Mouse (Mus musculus) urinary bladder, postnatal 25 days (tissue): ENCODE measurements around the gene Adcyap1r1.

Experiments
- DNase-seq: peaks from one replicate; pipeline ENCODE4 v3.0.0; 2022; ENCODE audit warnings: low spot score

Gene Adcyap1r1

GRCm38 (mm10) chr6:55448976-55449678, 2.7 kb upstream of the Adcyap1r1 start:
- no peak for DNase-seq

DNA sequence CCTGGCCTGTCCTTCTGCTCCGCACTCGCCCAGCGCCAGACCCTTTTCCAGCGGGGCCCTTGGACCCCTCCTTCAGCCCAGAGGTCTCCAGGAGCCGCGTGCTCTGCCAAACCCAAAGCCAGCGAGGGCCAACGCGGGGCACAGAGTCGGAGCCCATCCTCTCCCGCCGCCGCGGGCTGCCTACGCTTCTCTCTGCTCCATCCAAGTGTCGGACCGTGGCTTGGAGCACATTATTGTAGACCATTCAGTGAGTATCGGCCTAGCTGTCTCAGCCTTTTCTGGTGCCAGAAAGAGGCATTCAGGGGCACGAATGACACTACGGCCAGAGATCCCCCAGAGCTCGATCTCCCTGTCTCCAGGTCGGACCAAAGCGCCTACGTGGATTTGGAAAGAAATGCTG, 603 bp downstream of the Adcyap1r1 start:
- no peak for DNase-seq

GRCm38 (mm10) chr6:55453548-55453947, 1.8 kb downstream of the Adcyap1r1 start:
- DNase-seq: no peak

DNA sequence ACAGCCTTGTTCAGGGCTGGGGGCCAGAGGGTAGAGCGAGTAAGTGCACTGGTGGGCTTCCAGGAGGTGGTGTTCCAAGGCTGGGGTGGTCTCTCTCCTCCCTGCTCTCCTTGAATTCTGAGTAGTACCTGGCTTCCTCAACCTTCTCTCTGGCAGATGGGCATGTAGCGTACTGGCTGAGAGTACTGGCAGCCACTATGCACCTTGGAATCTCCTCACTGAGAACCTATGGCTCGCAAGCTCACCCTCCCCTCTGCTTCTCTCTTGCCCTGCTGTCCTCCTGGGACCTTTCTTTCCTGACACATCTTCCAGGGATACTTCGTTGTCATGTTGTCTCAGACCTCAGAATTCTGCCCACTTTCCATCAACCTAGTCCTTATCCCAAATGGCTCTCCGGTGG, 3.9 kb downstream of the Adcyap1r1 start:
- no peak for DNase-seq

DNA sequence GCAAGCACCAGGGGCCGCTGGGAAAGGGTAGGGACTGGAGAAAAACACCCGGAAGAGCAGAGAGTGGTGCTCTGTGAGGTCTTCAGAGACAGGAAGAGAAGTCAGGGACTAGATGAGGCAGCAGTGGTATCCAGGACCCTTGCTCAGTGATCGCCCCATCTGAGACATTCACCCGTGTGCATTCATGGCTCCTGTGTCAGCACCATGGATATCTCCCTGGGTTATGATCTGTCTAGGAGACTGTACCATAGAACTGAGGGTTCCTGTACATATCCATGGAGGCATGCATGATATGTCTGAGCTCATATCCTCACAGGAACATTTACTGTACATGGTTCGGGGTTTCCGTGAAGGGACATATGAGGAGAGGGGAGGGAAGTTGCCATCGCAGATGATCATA, 5.9 kb downstream of the Adcyap1r1 start:
- DNase-seq: no peak

- no peak for DNase-seq
These were observed 6.4 kb downstream of the Adcyap1r1 start for GRCm38 (mm10) chr6:55458156-55458555.

- DNase-seq: no peak
These were observed 8.0 kb downstream of the Adcyap1r1 start for GRCm38 (mm10) chr6:55459545-55460397.

DNA sequence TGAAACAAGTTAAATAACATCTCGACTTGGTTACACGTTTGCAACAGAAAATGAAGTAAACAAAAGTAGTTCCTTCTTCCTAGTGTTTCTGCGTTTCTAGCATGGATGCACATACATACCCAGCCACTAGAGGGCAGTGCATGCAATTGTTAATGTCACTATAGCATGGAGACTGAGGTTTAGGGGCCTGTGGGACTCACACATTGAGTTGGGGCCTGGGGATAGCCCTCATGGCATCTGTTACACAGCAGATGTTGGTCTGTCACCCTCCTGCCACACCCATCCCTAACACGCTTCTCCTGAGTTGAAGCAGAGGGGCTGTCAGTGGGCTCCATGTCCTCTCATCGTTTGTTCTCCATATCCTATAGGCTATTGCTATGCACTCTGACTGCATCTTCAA, 9.4 kb downstream of the Adcyap1r1 start:
- peak; percentile 18 for DNase-seq

GRCm38 (mm10) chr6:55461678-55462077, 9.9 kb downstream of the Adcyap1r1 start:
- no peak for DNase-seq

DNA sequence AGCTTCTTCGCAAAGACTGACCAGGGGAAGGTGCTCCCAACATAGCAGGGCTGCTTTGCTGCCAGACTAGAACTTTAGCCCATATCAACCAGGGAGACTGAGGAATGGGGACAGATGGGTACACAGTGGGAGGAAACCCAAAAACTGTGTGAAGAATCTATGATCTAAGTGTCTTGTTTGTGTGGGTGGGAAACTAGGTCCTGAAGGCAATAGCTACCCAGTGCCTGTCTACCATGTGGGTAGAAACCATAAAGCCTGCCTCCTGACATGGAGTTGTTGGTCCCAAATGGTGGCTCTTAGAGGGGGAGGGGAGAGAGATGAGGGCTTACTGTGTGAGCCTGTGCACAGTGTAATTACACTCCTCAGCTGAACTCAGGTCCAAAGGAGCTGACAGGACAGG, 10.6 kb downstream of the Adcyap1r1 start:
- DNase-seq: no peak

GRCm38 (mm10) chr6:55463966-55464365, 12.2 kb downstream of the Adcyap1r1 start:
- DNase-seq: no peak

DNA sequence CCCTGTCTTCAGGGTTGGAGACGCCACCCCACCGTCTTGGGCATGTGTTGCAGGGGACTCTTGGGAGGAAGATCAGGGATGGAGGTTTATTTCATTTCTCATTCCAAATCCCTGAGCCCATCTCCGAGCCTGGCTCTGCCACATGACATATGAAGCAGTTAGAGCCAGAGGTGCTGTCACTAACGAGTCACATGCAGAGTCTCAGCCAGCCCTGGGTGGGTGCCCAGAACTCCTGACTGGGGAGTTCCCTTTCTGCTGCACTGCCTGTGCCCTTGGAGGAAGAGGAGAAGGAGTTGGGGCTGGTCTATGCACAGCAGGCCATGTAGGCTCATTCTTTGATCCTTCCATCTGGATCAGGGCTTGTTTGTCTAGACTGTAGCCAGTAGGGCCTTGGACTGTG, 13.5 kb downstream of the Adcyap1r1 start:
- DNase-seq: no peak

DNA sequence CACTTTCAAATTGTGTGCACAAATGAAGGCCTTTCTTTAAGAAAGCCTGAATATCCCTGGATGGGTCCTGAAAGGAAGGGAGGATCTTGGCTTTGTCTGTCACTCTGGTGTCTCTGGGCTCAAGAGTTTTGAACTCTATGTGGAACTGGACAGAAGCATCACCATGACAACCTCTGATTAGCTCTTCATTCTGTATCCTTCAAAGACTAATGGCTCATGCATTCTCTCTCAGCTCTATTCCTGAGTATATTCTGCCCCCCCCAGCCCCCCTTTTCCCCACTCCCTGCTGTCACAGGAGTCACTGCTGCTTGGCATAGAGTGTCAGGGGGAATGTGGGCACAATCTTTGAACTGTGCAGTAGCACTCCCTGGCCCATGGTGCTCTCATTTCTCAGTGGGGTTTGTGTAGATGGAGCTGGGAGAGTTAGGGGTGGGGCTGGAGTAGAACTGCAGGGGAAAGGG, 14.6 kb downstream of the Adcyap1r1 start:
- no peak for DNase-seq

GRCm38 (mm10) chr6:55470691-55471090, 18.9 kb downstream of the Adcyap1r1 start:
- no peak for DNase-seq

DNA sequence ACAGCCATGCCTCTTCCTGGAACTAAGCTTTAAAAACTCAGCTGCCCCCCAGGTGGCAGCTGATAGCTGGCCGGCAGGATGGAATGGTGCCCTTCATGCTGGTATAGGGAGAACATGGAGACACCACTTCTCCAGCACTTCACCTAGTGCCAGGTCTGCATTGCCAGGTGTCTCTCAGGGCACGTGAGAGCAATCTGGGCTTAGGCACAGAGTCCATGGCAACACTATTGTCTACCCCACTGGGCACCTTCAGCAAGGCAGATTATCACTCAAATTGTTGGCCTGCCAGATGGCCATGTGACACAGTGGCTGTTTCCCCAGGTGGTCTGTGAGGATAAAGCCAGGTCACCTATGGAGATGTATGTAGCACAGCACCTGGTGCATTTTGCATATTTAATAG, 20.6 kb downstream of the Adcyap1r1 start:
- no peak for DNase-seq

- no peak for DNase-seq
These were observed 29.2 kb downstream of the Adcyap1r1 start for GRCm38 (mm10) chr6:55480988-55481387.

- no peak for DNase-seq
These were observed 30.7 kb downstream of the Adcyap1r1 start for GRCm38 (mm10) chr6:55482471-55482870.

GRCm38 (mm10) chr6:55483360-55483759, 31.6 kb downstream of the Adcyap1r1 start:
- no peak for DNase-seq

DNA sequence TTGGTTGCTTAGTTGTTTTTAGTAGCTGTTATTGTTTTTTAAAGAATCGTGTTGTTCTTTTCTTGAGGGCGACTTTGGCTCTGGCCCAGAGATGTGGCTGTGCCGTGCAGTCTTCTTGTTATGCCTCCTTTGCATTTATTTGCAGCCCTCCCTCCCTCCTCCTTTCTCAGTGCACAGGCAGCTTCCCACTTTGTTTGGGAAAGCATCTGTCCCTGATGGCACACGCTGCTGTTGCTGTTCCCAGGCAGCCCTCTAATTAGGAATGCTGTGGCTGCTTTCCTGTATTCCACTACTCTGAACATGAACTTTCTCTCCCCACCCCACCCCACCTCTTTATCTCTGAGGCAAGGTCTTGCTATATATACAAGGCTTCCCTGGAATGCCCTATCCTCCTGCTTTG, 32.4 kb downstream of the Adcyap1r1 start:
- DNase-seq: no peak

- no peak for DNase-seq
These were observed 33.4 kb downstream of the Adcyap1r1 start for GRCm38 (mm10) chr6:55485216-55485615.

DNA sequence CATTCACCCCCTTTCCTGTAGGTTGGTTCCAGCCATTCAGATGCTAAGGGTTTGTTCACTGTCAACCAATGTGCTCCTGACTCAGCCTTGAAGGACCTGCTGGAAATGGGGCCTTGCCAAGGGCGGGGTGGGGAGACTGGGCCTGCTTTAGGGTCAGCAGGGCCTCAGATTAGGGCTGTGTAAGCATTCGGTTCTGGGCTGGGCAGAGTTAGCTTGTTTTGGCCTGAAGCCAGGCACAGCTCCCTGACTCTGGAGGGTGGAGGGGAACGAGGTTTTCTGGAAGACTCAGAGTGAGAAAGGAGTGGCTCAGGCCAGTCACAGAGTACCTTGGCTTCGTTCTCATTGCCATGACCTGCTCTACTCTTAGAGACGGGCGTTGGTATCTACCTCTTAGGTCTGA, 35.9 kb downstream of the Adcyap1r1 start:
- DNase-seq: peak; percentile 57

- no peak for DNase-seq
These were observed 44.4 kb downstream of the Adcyap1r1 start for GRCm38 (mm10) chr6:55496201-55496600.

GRCm38 (mm10) chr6:55498753-55499152, 47.0 kb downstream of the Adcyap1r1 start:
- no peak for DNase-seq
